Mouse (Mus musculus) kidney, adult 2 months (tissue): ENCODE results near the gene Igfbp4. TPM values are rescaled to one million over a fixed set of nuclear protein-coding genes. Genes with fewer than 3 reads are reported as not detected.

Experiments used
- DNase-seq: peaks from one replicate; pipeline ENCODE4 v3.0.0; 2021
- H3K27ac ChIP-seq: fragments of 200-500 bp; 2 replicates; pipeline ENCODE4 v1.5.1; 2012; ENCODE audit warnings: low read depth, low read length, control low read depth, inconsistent platforms; ENCODE audit not compliant: insufficient read depth
- H3K27me3 ChIP-seq: fragments of 200-500 bp; replicated peaks from 2 replicates; pipeline ENCODE4 v1.6.1; 2012; ENCODE audit warnings: mild to moderate bottlenecking, moderate library complexity, low read length, inconsistent platforms; ENCODE audit not compliant: control insufficient read depth, insufficient read depth
- H3K36me3 ChIP-seq: fragments of 200-500 bp; 2 replicates; pipeline ENCODE4 v1.6.1; 2012; ENCODE audit warnings: mild to moderate bottlenecking, moderate library complexity, low read length, inconsistent platforms; ENCODE audit not compliant: control insufficient read depth, insufficient read depth
- H3K4me1 ChIP-seq: fragments of 200-500 bp; 2 replicates; pipeline ENCODE4 v1.6.1; 2011; ENCODE audit warnings: low read length; ENCODE audit not compliant: control insufficient read depth, insufficient read depth
- H3K4me3 ChIP-seq: fragments of 200-500 bp; 2 replicates; pipeline ENCODE4 v1.5.1; 2011; ENCODE audit warnings: mild to moderate bottlenecking, low read depth, low read length, control low read depth; ENCODE audit not compliant: insufficient read depth
- CTCF ChIP-seq: fragments of 200-500 bp; conservative IDR thresholded peaks from 2 replicates; pipeline ENCODE4 v1.5.1; 2011; ENCODE audit warnings: low read depth, mild to moderate bottlenecking, control low read depth, low read length, moderate library complexity, mixed read lengths; ENCODE audit not compliant: insufficient read depth, insufficient read length
- POLR2A ChIP-seq: fragments of 200-500 bp; IDR thresholded peaks from one replicate; pipeline ENCODE4 v1.6.1; 2011; ENCODE audit warnings: low read depth, low read length, control low read depth
- WGBS: fragments of 180-500 bp; shearing (Covaris S2); methylation state at CpG from one replicate; pipeline ENCODE4 v1.1.7; 2018; 5-methylcytosine and 5-hydroxymethylcytosine counted together
- polyA plus RNA-seq: library from polyadenylated mRNA; depleted of rRNA; stranded (reverse); fragments of >200 nt; gene quantifications from 2 replicates; pipeline ENCODE4 v1.2.3, GENCODE M21; 2012; rRNA removed

Gene Igfbp4
- 1,142 and 1,152 TPM in 2 replicates for polyA plus RNA-seq

DNA sequence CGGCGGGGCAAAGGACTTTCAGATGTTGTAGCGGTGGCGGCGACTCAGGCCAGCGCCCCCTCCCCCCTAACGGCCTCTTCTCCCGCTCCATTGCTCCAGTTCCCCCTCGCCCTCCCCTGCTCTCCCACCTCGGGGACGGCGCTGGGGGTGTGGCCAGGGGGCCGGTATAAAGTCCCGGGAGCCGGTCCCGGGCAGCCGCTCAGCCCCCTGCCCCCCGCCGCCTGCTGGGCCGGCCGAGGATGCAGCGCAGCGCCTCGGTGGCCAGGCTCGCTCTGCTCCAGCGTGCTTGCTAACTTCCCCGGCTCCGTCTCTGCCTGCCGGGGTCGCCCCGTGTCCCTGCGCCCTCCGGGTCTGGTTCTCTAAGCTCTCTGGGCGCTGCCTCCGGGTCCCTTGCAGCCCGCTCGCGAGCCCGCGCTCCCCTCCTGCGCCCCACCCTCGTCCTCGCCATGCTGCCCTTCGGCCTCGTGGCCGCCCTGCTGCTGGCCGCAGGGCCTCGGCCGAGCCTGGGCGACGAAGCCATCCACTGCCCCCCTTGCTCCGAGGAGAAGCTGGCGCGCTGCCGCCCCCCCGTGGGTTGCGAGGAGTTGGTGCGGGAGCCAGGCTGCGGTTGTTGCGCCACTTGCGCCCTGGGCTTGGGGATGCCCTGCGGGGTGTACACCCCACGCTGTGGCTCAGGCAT lies at the start of gene Igfbp4:
Igfbp4 (plus strand) TSS at position 194 of the 679 bp plus-strand sequence.
- Histone ChIP-seq H3K27me3 (no peaks in the 10 kb centered on the region), H3K4me1 (peaks cover 12% of the 10 kb centered on the region; the same call in 1 of the 2 replicates), H3K4me3 (peak within 1 kb of the TSS; percentile 46), H3K36me3 (no peaks in the 10 kb centered on the region), H3K27ac (peak within 1 kb of the TSS; percentile 99)
- under 1% methylated on average over 62 of the region's 63 CpGs for WGBS
- no peak for TF ChIP-seq CTCF
- peak; percentile 61 for TF ChIP-seq POLR2A
- DNase-seq, result peak; percentile 78

DNA sequence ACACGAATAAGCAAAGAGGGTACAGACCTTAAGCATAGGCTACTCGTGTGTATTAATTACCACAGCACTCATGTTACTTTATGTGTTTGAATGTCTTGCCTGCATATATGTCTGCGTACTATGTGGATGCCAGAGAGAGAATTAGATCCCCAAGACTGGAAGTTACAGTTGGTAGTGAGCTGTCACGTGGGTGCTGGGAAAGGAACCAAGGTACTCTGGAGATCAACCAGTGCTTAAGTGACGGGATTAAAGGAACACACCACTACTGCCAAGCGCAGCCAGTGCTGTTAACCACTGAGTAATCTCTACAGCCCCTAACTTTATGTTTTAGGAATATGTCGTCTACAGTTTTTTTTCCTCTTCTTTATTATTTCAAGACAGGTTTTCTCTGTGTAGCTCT lies 45.1 kb upstream of the Igfbp4 start:
- Histone ChIP-seq H3K4me3 (no peak overlapping the region), H3K36me3 (no peaks in the 10 kb centered on the region), H3K27ac (no peak overlapping the region), H3K4me1 (no peaks in the 10 kb centered on the region), H3K27me3 (no peaks in the 10 kb centered on the region)
- no peak for DNase-seq
- WGBS, result 94% methylated on average over 7 of the region's 7 CpGs
- TF ChIP-seq POLR2A, result no peak
- TF ChIP-seq CTCF, result no peak

DNA sequence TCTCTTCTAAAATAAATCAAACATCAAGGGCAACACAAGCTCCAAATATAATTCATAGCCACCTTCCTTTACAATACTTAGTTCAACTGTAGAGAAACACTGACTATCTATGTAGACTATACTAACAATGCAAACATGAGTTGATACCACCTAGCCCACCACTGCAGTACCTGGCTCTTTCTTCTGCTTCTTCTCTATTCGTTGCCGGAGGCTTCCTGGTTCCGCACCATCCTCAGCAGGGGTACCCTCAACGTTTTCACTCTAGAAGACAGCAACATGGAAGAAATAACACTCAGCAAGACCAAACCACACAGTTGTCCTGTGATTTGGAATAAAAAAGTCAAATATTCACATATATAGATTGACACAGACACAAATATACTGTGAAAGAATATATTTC lies 43.4 kb upstream of the Igfbp4 start:
- Histone ChIP-seq H3K36me3 (no peaks in the 10 kb centered on the region), H3K27ac (no peak overlapping the region), H3K27me3 (no peaks in the 10 kb centered on the region), H3K4me1 (no peaks in the 10 kb centered on the region), H3K4me3 (no peak overlapping the region)
- TF ChIP-seq POLR2A (no peak), CTCF (no peak)
- WGBS, result 88% methylated on average over 4 of the region's 4 CpGs
- DNase-seq, result no peak

DNA sequence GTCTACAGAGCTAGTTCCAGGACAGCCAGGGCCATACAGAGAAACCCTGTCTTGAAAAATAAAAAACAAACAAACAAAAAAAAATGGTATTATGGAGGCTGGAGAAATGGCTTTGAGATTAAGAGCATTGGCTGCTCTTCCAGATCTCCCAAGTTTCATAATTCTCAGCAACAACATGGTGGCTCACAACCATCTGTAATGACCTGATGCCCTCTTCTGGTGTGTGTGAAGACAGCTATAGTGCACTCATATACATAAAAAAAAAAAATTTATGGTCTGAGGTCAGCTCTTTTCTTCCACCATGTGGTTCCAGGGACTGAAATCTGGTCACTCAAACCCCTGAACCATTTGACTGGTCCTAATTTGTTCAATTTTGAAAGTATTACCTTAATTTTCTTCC lies 42.3 kb upstream of the Igfbp4 start:
- H3K4me3 ChIP-seq, result no peak overlapping the region
- no peaks in the 10 kb centered on the region for H3K27me3 ChIP-seq
- no peaks in the 10 kb centered on the region for H3K4me1 ChIP-seq
- H3K27ac ChIP-seq, result no peak overlapping the region
- no peak for DNase-seq
- H3K36me3 ChIP-seq, result no peaks in the 10 kb centered on the region
- TF ChIP-seq POLR2A (no peak), CTCF (no peak)

DNA sequence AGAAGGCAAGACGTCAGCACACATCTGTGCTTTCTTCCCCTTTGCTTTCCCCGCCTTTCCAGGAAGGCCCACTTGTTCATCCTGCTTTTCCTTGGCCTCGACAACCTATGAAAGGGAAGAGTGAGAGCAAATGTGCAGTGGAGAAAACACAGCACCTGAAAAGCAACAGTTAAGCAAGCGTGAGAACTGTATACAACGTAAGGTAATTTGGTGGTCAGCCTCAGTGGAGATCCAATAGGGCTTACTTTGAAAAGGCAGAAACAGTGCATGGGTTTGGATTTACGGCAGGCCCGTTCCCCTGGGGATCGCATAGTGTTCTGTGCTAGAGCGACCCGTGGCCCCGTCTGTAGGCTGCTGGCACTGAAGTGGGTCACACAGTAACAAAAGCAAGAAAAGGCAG lies 41.8 kb upstream of the Igfbp4 start:
- H3K27ac ChIP-seq, result no peak overlapping the region
- H3K4me3 ChIP-seq, result no peak overlapping the region
- WGBS, result 90% methylated on average over 11 of the region's 11 CpGs
- no peak for DNase-seq
- H3K27me3 ChIP-seq, result no peaks in the 10 kb centered on the region
- TF ChIP-seq CTCF, result no peak
- no peak for TF ChIP-seq POLR2A
- no peaks in the 10 kb centered on the region for H3K36me3 ChIP-seq
- no peaks in the 10 kb centered on the region for H3K4me1 ChIP-seq

DNA sequence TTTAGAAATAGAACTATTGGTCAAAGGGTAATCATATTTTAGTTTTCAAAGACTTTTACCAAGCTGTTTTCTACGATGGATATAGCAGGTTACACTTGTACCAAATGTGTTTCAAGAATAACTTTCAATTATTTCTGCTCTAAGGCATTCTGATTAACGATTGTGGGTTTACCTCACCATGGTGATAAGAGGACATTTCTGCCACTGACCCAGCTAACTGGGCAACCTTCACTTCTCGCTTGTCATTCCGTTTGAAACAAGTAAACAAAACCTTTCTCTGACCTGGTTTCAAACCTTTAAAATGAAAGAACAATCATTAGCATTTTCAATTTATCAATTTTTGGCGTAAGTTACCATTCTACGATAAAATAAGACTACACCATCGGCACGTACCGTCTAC lies 34.3 kb upstream of the Igfbp4 start:
- 93% methylated on average over 9 of the region's 9 CpGs for WGBS
- no peaks in the 10 kb centered on the region for H3K36me3 ChIP-seq
- no peak overlapping the region for H3K27ac ChIP-seq
- no peak overlapping the region for H3K4me3 ChIP-seq
- no peaks in the 10 kb centered on the region for H3K4me1 ChIP-seq
- TF ChIP-seq POLR2A (no peak), CTCF (no peak)
- H3K27me3 ChIP-seq, result no peaks in the 10 kb centered on the region
- DNase-seq, result no peak

DNA sequence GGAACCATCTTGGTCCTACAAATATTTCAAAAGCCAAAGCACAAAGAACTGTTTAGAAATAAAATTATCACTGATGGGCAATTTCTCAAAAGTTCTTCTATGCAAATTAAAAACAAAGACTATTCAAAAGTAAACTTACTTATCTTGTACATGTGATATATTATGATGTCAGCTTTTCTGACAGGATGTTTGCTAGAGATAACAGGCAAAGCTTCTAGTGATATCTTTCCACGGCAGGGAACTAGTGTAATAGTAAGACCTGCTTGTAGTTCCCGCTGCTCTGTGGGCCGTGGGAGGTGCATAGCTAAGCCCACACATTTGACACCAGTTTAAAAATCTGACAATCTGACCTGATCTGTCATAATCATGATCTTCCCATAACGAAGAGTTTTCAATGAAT lies 30.9 kb upstream of the Igfbp4 start:
- Histone ChIP-seq H3K4me1 (no peaks in the 10 kb centered on the region), H3K27me3 (no peaks in the 10 kb centered on the region), H3K27ac (no peak overlapping the region), H3K4me3 (no peak overlapping the region), H3K36me3 (no peaks in the 10 kb centered on the region)
- TF ChIP-seq POLR2A (no peak), CTCF (no peak)
- WGBS, result 82% methylated on average over 4 of the region's 4 CpGs
- no peak for DNase-seq

DNA sequence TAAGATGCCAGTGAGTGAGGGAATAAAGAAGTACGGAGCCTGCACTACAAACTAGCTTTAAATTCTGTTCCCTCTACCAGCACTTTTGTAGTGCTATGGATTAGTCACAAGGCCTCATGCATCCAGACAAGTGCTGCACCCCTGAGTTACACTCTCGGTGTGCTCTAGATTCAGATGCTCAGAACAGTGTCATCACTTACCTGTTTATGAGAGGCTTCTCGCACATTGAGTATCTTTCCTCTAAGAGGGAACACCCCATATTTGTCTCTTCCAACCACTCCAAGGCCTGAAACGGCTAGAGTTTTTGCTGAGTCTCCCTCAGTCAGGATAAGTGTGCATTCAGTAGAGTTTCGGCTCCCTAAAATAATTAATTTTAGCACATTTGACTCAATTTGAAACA lies 30.3 kb upstream of the Igfbp4 start:
- Histone ChIP-seq H3K36me3 (no peaks in the 10 kb centered on the region), H3K4me1 (no peaks in the 10 kb centered on the region), H3K27me3 (no peaks in the 10 kb centered on the region), H3K4me3 (no peak overlapping the region), H3K27ac (no peak overlapping the region)
- no peak for TF ChIP-seq POLR2A
- TF ChIP-seq CTCF, result no peak
- no peak for DNase-seq
- WGBS, result 96% methylated on average over 5 of the region's 5 CpGs
